Comparison of ENCODE assay signal across 1 mouse cellular context in the genomic region with DNA sequence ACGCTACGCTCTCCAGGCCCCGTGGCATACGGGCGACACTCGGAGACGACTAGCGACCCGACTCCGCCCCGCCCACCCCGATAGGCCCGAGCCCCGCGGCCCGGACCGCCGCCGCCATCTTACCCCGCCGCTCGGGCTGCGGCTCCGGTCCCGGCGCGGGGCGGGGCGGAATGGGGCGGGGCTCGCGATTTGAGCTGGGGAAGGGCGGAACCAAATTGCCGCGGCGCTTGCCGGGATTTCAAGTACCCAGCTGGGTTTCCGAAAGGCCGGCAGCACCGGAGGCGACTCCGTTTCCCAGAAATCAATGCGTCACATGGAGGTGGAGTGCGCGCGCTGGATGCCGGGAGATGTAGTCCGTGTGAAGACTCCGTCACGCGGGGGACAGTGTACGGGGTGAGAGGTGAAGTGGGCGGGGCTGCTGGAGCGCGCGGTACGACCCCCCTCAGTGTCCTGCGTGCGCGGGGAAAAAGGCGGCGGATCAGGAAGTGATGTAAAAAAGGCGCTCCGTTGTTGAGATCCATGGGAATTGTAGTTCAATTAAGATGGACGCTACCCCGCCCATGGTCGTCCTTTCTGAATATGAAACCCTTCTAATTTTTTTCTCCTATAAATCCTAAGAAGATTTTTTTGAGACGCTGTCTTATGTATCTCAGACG.
A peak's percentile ranks its signal among the peaks of the same experiment; 100 is the strongest.
TF ChIP-seq lines count a peak whose summit lies in the region.

A gene (minus strand): TSS at position 407 of the 656 bp plus-strand sequence.

TF ChIP-seq in MEL, 35 proteins besides CTCF, POLR2A, EP300 and RAD21 (continued from another document):
- TF ChIP-seq MEF2A (IDR thresholded peaks at IDR 0.05; ENCODE audit: extremely low read depth, insufficient replicate concordance, low read depth, low read length, poor library complexity, severe bottlenecking) (no peak), USF2 (IDR thresholded peaks at IDR 0.05; ENCODE audit: borderline replicate concordance in 1 of 2, insufficient read depth in 1 of 2, low read depth in 1 of 2, low read length in 2 of 2) (no peak), MAFK (IDR thresholded peaks at IDR 0.05; ENCODE audit: borderline replicate concordance, low read depth, low read length) (no peak), MAX (IDR thresholded peaks at IDR 0.05; ENCODE audit: low read length) (peak; percentile 71), CHD2 (IDR thresholded peaks at IDR 0.05; ENCODE audit: low read length) (peak; percentile 52; the same call in 1 of the 2 replicates), UBTF (IDR thresholded peaks at IDR 0.05; ENCODE audit: borderline replicate concordance, insufficient read depth, low read depth, low read length) (0 out of 2 replicates have a peak, but pooled peaks have one; percentile 69), E2F4 (IDR thresholded peaks at IDR 0.05; ENCODE audit: borderline replicate concordance, low read depth, low read length) (peak; percentile 84), TBP (IDR thresholded peaks at IDR 0.05; ENCODE audit: low read depth, low read length) (peak; percentile 58; the same call in 1 of the 2 replicates), TAL1 (IDR thresholded peaks at IDR 0.05; ENCODE audit: low read length) (no peak), ZC3H11A (IDR thresholded peaks at IDR 0.05; ENCODE audit: low read depth, low read length) (no peak)
